Mouse (Mus musculus): ENCODE data around the gene Rab6a. TPM values are rescaled to one million over a fixed set of nuclear protein-coding genes. Genes with fewer than 3 reads are reported as not detected.
"Not testable (repeated sequence)": the region's sequence is repeated elsewhere in the genome, so short reads cannot be mapped to it uniquely, and the experiment has no call there.

The Rab6a gene
- total RNA-seq (2017), result 55.2 and 67.8 TPM in 2 replicates

- ATAC-seq (replicated peaks in 1 of 2; ENCODE audit: insufficient read depth in 1 of 2, low FRiP score in 2 of 2, low TSS enrichment in 1 of 2, low read depth in 1 of 2, poor library complexity in 2 of 2, severe bottlenecking in 2 of 2), result peak; percentile 92 to 95
Observed at GRCm38 (mm10) chr7:100607214-100608129, at the start of gene Rab6a. Rab6a (plus strand) TSS chr7:100607410.

GRCm38 (mm10) chr7:100559331-100559730 lies 47.9 kb upstream of the Rab6a start:
- no peak for ATAC-seq (replicated peaks in 1 of 2; ENCODE audit: insufficient read depth in 1 of 2, low FRiP score in 2 of 2, low TSS enrichment in 1 of 2, low read depth in 1 of 2, poor library complexity in 2 of 2, severe bottlenecking in 2 of 2)

GRCm38 (mm10) chr7:100561861-100562587 lies 45.2 kb upstream of the Rab6a start:
- no peak for ATAC-seq (replicated peaks in 1 of 2; ENCODE audit: insufficient read depth in 1 of 2, low FRiP score in 2 of 2, low TSS enrichment in 1 of 2, low read depth in 1 of 2, poor library complexity in 2 of 2, severe bottlenecking in 2 of 2)

- not testable (repeated sequence) for ATAC-seq (replicated peaks in 1 of 2; ENCODE audit: insufficient read depth in 1 of 2, low FRiP score in 2 of 2, low TSS enrichment in 1 of 2, low read depth in 1 of 2, poor library complexity in 2 of 2, severe bottlenecking in 2 of 2)
Observed at GRCm38 (mm10) chr7:100567238-100567637, 40.0 kb upstream of the Rab6a start.

GRCm38 (mm10) chr7:100569907-100570306 lies 37.3 kb upstream of the Rab6a start:
- ATAC-seq (replicated peaks in 1 of 2; ENCODE audit: insufficient read depth in 1 of 2, low FRiP score in 2 of 2, low TSS enrichment in 1 of 2, low read depth in 1 of 2, poor library complexity in 2 of 2, severe bottlenecking in 2 of 2), result no peak

GRCm38 (mm10) chr7:100570930-100571715 lies 36.1 kb upstream of the Rab6a start:
- no peak for ATAC-seq (replicated peaks in 1 of 2; ENCODE audit: insufficient read depth in 1 of 2, low FRiP score in 2 of 2, low TSS enrichment in 1 of 2, low read depth in 1 of 2, poor library complexity in 2 of 2, severe bottlenecking in 2 of 2)

GRCm38 (mm10) chr7:100572061-100572460 lies 35.1 kb upstream of the Rab6a start:
- no peak for ATAC-seq (replicated peaks in 1 of 2; ENCODE audit: insufficient read depth in 1 of 2, low FRiP score in 2 of 2, low TSS enrichment in 1 of 2, low read depth in 1 of 2, poor library complexity in 2 of 2, severe bottlenecking in 2 of 2)

- no peak for ATAC-seq (replicated peaks in 1 of 2; ENCODE audit: insufficient read depth in 1 of 2, low FRiP score in 2 of 2, low TSS enrichment in 1 of 2, low read depth in 1 of 2, poor library complexity in 2 of 2, severe bottlenecking in 2 of 2)
Observed at GRCm38 (mm10) chr7:100572704-100573103, 34.5 kb upstream of the Rab6a start.

- ATAC-seq (replicated peaks in 1 of 2; ENCODE audit: insufficient read depth in 1 of 2, low FRiP score in 2 of 2, low TSS enrichment in 1 of 2, low read depth in 1 of 2, poor library complexity in 2 of 2, severe bottlenecking in 2 of 2), result no peak
Observed at GRCm38 (mm10) chr7:100578794-100579193, 28.4 kb upstream of the Rab6a start.

GRCm38 (mm10) chr7:100582235-100582634 lies 25.0 kb upstream of the Rab6a start:
- no peak for ATAC-seq (replicated peaks in 1 of 2; ENCODE audit: insufficient read depth in 1 of 2, low FRiP score in 2 of 2, low TSS enrichment in 1 of 2, low read depth in 1 of 2, poor library complexity in 2 of 2, severe bottlenecking in 2 of 2)

GRCm38 (mm10) chr7:100582727-100583236 lies 24.4 kb upstream of the Rab6a start:
- ATAC-seq (replicated peaks in 1 of 2; ENCODE audit: insufficient read depth in 1 of 2, low FRiP score in 2 of 2, low TSS enrichment in 1 of 2, low read depth in 1 of 2, poor library complexity in 2 of 2, severe bottlenecking in 2 of 2), result peak; percentile 98 to 99

- ATAC-seq (replicated peaks in 1 of 2; ENCODE audit: insufficient read depth in 1 of 2, low FRiP score in 2 of 2, low TSS enrichment in 1 of 2, low read depth in 1 of 2, poor library complexity in 2 of 2, severe bottlenecking in 2 of 2), result no peak
Observed at GRCm38 (mm10) chr7:100589816-100590215, 17.4 kb upstream of the Rab6a start.

- ATAC-seq (replicated peaks in 1 of 2; ENCODE audit: insufficient read depth in 1 of 2, low FRiP score in 2 of 2, low TSS enrichment in 1 of 2, low read depth in 1 of 2, poor library complexity in 2 of 2, severe bottlenecking in 2 of 2), result no peak
Observed at GRCm38 (mm10) chr7:100590504-100590844, 16.7 kb upstream of the Rab6a start.

GRCm38 (mm10) chr7:100590845-100591521 lies 16.2 kb upstream of the Rab6a start:
- ATAC-seq (replicated peaks in 1 of 2; ENCODE audit: insufficient read depth in 1 of 2, low FRiP score in 2 of 2, low TSS enrichment in 1 of 2, low read depth in 1 of 2, poor library complexity in 2 of 2, severe bottlenecking in 2 of 2), result peak; percentile 89 to 92

- ATAC-seq (replicated peaks in 1 of 2; ENCODE audit: insufficient read depth in 1 of 2, low FRiP score in 2 of 2, low TSS enrichment in 1 of 2, low read depth in 1 of 2, poor library complexity in 2 of 2, severe bottlenecking in 2 of 2), result no peak
Observed at GRCm38 (mm10) chr7:100591522-100591852, 15.7 kb upstream of the Rab6a start.

- ATAC-seq (replicated peaks in 1 of 2; ENCODE audit: insufficient read depth in 1 of 2, low FRiP score in 2 of 2, low TSS enrichment in 1 of 2, low read depth in 1 of 2, poor library complexity in 2 of 2, severe bottlenecking in 2 of 2), result no peak
Observed at GRCm38 (mm10) chr7:100593349-100593748, 13.9 kb upstream of the Rab6a start.

GRCm38 (mm10) chr7:100600211-100600610 lies 7.0 kb upstream of the Rab6a start:
- ATAC-seq (replicated peaks in 1 of 2; ENCODE audit: insufficient read depth in 1 of 2, low FRiP score in 2 of 2, low TSS enrichment in 1 of 2, low read depth in 1 of 2, poor library complexity in 2 of 2, severe bottlenecking in 2 of 2), result no peak

All from hematopoietic stem cell, adult 5-6 weeks (primary cell).